Mouse (Mus musculus) testis, postnatal 10 days (tissue): Measurements from ENCODE around the gene Bola1.

ENCODE experiments used
- DNase-seq: peaks from one replicate; pipeline ENCODE4 v3.0.0; 2021; ENCODE audit warnings: low spot score

The Bola1 gene

DNA sequence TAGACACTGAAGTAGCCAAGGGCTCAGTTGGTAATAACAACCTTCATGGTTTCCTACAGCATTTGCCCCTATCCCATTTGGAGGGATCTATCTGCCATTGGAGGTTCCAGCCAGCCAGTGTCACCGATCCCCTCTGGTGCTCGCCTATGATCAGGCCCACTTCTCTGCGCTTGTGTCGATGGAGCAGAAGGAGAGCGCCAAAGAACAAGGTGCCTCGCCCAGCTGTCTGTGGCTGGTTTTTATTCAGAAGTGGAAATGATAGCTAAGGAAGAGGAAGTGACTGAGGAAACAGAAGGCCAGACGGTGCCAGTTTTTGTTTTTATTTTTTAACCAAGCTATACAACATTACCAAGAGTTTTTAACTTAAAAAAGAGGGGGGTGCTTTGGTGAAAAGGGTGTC, 67.7 kb downstream of the Bola1 start:
- no peak for DNase-seq

- DNase-seq, result no peak
Measured at GRCm38 (mm10) chr3:96147950-96148349, 71.6 kb downstream of the Bola1 start.
